Mouse (Mus musculus) embryonic fibroblast, embryonic 13.5 days (primary cell): ENCODE measurements around the gene Meox1.

ENCODE experiments used
- CTCF ChIP-seq: IDR thresholded peaks from 2 replicates; pipeline ENCODE4 v1.5.1; 2011; ENCODE audit warnings: mild to moderate bottlenecking, control low read depth, low read length, moderate library complexity, borderline replicate concordance; ENCODE audit not compliant: insufficient read depth
- POLR2A ChIP-seq: IDR thresholded peaks from 2 replicates; pipeline ENCODE4 v1.6.1; 2011; ENCODE audit warnings: low read depth, mild to moderate bottlenecking, control low read depth, low read length, moderate library complexity

GRCm38 (mm10) chr11:101840405-101840804 lies 53.8 kb downstream of the Meox1 start:
- TF ChIP-seq POLR2A, result no peak
- TF ChIP-seq CTCF, result no peak
